Mouse (Mus musculus): Measurements from ENCODE around the gene Atg7.

- no peak for TF ChIP-seq POLR2A (IDR thresholded peaks at IDR 0.05; ENCODE audit: low read depth, low read length)
- no peak for TF ChIP-seq CTCF (IDR thresholded peaks at IDR 0.05; ENCODE audit: extremely low read depth, insufficient read length, insufficient replicate concordance, low read depth, low read length)
Observed at GRCm38 (mm10) chr6:114663707-114664106, 20.8 kb downstream of the Atg7 start.

Data from small intestine, adult 2 months (tissue).